Mouse (Mus musculus): ENCODE data around the gene C1qtnf7. TPM values are rescaled to one million over a fixed set of nuclear protein-coding genes. Genes with fewer than 3 reads are reported as not detected.

Gene C1qtnf7
- total and polyA plus RNA-seq, 3 experiments: not detected

DNA sequence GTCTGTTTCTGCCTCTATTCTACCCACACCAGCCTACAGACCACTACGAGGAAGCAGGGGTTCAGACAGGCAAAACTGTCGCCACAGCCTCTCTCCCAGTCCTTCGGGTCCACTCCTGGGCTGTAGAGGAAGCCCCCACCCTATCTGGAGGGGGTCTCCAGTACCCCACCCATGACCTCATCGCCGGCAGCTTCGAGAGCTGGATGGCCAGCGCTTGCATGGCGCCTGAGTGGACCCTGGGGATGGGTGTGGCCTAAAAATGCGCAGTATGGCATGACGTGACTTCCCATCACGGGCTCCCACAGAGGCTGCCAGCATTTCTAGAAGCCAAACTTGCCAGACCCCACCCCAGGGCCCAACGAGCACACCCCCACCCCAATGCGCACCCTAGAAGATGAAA is 2.0 kb downstream of the C1qtnf7 start:
- TF ChIP-seq SMC3 (IDR thresholded peaks at IDR 0.05; ENCODE audit: low read depth, low read length) (no peak), NELFE (IDR thresholded peaks at IDR 0.05; ENCODE audit: low read depth, low read length) (no peak), TCF12 (IDR thresholded peaks at IDR 0.05; ENCODE audit: low read depth, low read length) (no peak), MAFK (IDR thresholded peaks at IDR 0.05; ENCODE audit: borderline replicate concordance, low read depth, low read length) (no peak), ZMIZ1 (IDR thresholded peaks at IDR 0.05; ENCODE audit: low read depth, low read length) (no peak), RAD21 (IDR thresholded peaks at IDR 0.05; ENCODE audit: low read depth, low read length) (no peak), KAT2A (conservative IDR thresholded peaks at IDR 0.05; ENCODE audit: low read depth, low read length) (no peak), BHLHE40 (IDR thresholded peaks at IDR 0.05; ENCODE audit: borderline replicate concordance, low read depth, low read length) (no peak), MAX (IDR thresholded peaks at IDR 0.05; ENCODE audit: low read length) (no peak), E2F4 (IDR thresholded peaks at IDR 0.05; ENCODE audit: borderline replicate concordance, low read depth, low read length) (no peak), POLR2A (IDR thresholded peaks at IDR 0.05; ENCODE audit: control insufficient read depth in 1 of 2, insufficient read depth in 1 of 2, low read depth in 1 of 2, low read length in 2 of 2, poor library complexity in 1 of 2) (no peak), TAL1 (IDR thresholded peaks at IDR 0.05; ENCODE audit: low read length) (no peak), SIN3A (IDR thresholded peaks at IDR 0.05; ENCODE audit: low read length) (no peak), NRF1 (IDR thresholded peaks at IDR 0.05; ENCODE audit: insufficient read depth, low read depth, low read length, poor library complexity, severe bottlenecking) (no peak), UBTF (IDR thresholded peaks at IDR 0.05; ENCODE audit: borderline replicate concordance, insufficient read depth, low read depth, low read length) (no peak), CHD2 (IDR thresholded peaks at IDR 0.05; ENCODE audit: low read length) (no peak)
- Histone ChIP-seq H3K27ac (ENCODE audit: control insufficient read depth, low read depth, low read length) (no peak overlapping the region), H3K4me1 (ENCODE audit: control insufficient read depth in 1 of 2, insufficient read depth in 2 of 2, low read length in 2 of 2) (no peaks in the 10 kb centered on the region), H3K4me3 (ENCODE audit: control insufficient read depth in 1 of 2, insufficient read depth in 1 of 2, low read depth in 2 of 2, low read length in 2 of 2) (no peak overlapping the region), H3K79me2 (ENCODE audit: control insufficient read depth, insufficient read depth, low read length, poor library complexity) (no peaks in the 10 kb centered on the region), H3K9ac (ENCODE audit: control insufficient read depth, low read depth, low read length, poor library complexity, severe bottlenecking) (no peak overlapping the region), H3K36me3 (ENCODE audit: control insufficient read depth in 1 of 2, insufficient read depth in 2 of 2, low read length in 2 of 2) (no peaks in the 10 kb centered on the region), H3K9me3 (replicated peaks; ENCODE audit: insufficient read depth, low read length) (no peaks in the 10 kb centered on the region), H3K27me3 (ENCODE audit: control insufficient read depth in 1 of 2, insufficient read depth in 2 of 2, low read length in 2 of 2) (no peaks in the 10 kb centered on the region)
- no peak for DNase-seq (ENCODE audit: low read depth, low spot score)

DNA sequence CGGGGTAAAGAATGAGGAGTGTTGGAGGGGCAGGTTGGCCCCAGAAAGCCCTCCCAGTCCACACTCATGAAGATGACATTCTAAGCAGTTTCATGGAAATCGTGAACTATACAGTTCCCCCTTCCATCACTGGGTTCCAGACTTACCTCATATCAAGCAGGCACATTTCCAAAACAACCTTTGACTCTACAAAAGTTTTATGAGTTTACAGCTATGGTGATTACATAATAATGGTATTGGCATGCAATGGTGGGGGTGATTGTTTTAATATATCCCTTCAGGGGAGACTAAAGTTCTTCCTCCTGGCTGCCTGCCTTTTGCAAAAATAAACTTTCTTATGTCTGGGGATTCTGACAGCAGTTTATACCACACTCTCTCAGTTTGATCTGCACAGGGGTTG is 4.6 kb downstream of the C1qtnf7 start:
- DNase-seq (ENCODE audit: low read depth, low spot score): no peak
- H3K36me3 ChIP-seq (ENCODE audit: control insufficient read depth in 1 of 2, insufficient read depth in 2 of 2, low read length in 2 of 2): no peaks in the 10 kb centered on the region
- no peak for TF ChIP-seq CTCF (IDR thresholded peaks at IDR 0.05 in 2 of 3, conservative IDR thresholded peaks at IDR 0.05 in 1 of 3; ENCODE audit: control insufficient read depth in 1 of 3, insufficient read depth in 1 of 3, low read depth in 2 of 3, low read length in 3 of 3, poor library complexity in 1 of 3, severe bottlenecking in 1 of 3)
- TF ChIP-seq RAD21 (IDR thresholded peaks at IDR 0.05; ENCODE audit: low read depth, low read length): no peak
- TF ChIP-seq GABPA (IDR thresholded peaks at IDR 0.05; ENCODE audit: low read depth, low read length): no peak
- no peak for TF ChIP-seq TCF12 (IDR thresholded peaks at IDR 0.05; ENCODE audit: low read depth, low read length)
- no peak for TF ChIP-seq MYB (IDR thresholded peaks at IDR 0.05; ENCODE audit: low read depth, low read length)
- TF ChIP-seq POLR2AphosphoS2 (IDR thresholded peaks at IDR 0.05; ENCODE audit: low read length): no peak
- TF ChIP-seq TBP (IDR thresholded peaks at IDR 0.05; ENCODE audit: low read depth, low read length): no peak
- H3K4me3 ChIP-seq (ENCODE audit: control insufficient read depth in 1 of 2, insufficient read depth in 1 of 2, low read depth in 2 of 2, low read length in 2 of 2): no peak overlapping the region
- no peak overlapping the region for H3K9ac ChIP-seq (ENCODE audit: control insufficient read depth, low read depth, low read length, poor library complexity, severe bottlenecking)
- H3K4me1 ChIP-seq (ENCODE audit: control insufficient read depth in 1 of 2, insufficient read depth in 2 of 2, low read length in 2 of 2): no peaks in the 10 kb centered on the region
- no peaks in the 10 kb centered on the region for H3K27me3 ChIP-seq (ENCODE audit: control insufficient read depth in 1 of 2, insufficient read depth in 2 of 2, low read length in 2 of 2)
- H3K79me2 ChIP-seq (ENCODE audit: control insufficient read depth, insufficient read depth, low read length, poor library complexity): no peaks in the 10 kb centered on the region
- no peak overlapping the region for H3K27ac ChIP-seq (ENCODE audit: control insufficient read depth, low read depth, low read length)
- H3K9me3 ChIP-seq (replicated peaks; ENCODE audit: insufficient read depth, low read length): no peaks in the 10 kb centered on the region

All from MEL (cell line).